Mouse (Mus musculus) heart, adult 2 months (tissue): ENCODE data around the gene Scrn3. TPM values are rescaled to one million over a fixed set of nuclear protein-coding genes. Genes with fewer than 3 reads are reported as not detected.
A peak's percentile ranks its signal among the peaks of the same experiment; 100 is the strongest.

ENCODE experiments used
- DNase-seq, 2 experiments: peaks; one replicate each; pipeline ENCODE4 v3.0.0; 2021
- H3K27ac ChIP-seq: fragments of 200-600 bp; 2 replicates; pipeline ENCODE4 v1.8.1; 2022
- H3K27me3 ChIP-seq: fragments of 200-500 bp; 2 replicates; pipeline ENCODE4 v1.6.1; 2012; ENCODE audit warnings: mild to moderate bottlenecking, low read length, inconsistent platforms, mixed read lengths; ENCODE audit not compliant: control insufficient read depth, insufficient read depth
- H3K36me3 ChIP-seq: fragments of 200-500 bp; 2 replicates; pipeline ENCODE4 v1.6.1; 2012; ENCODE audit warnings: low read length, inconsistent platforms; ENCODE audit not compliant: control insufficient read depth, insufficient read depth
- H3K4me1 ChIP-seq: fragments of 200-500 bp; 2 replicates; pipeline ENCODE4 v1.6.1; 2011; ENCODE audit warnings: low read length; ENCODE audit not compliant: control insufficient read depth, insufficient read depth
- H3K4me3 ChIP-seq: fragments of 200-600 bp; 2 replicates; pipeline ENCODE4 v1.8.1; 2022
- H3K79me2 ChIP-seq: fragments of 200-500 bp; replicated peaks from 2 replicates; pipeline ENCODE4 v1.6.1; 2012; ENCODE audit warnings: mild to moderate bottlenecking, inconsistent platforms, low read length, moderate library complexity, mixed read lengths; ENCODE audit not compliant: control insufficient read depth, insufficient read depth
- H3K9ac ChIP-seq: fragments of 200-500 bp; 2 replicates; pipeline ENCODE4 v1.6.1; 2012; ENCODE audit warnings: low read depth, mild to moderate bottlenecking, control low read depth, inconsistent platforms, low read length, mixed read lengths
- CTCF ChIP-seq: fragments of 200-600 bp; IDR thresholded peaks from 2 replicates; pipeline ENCODE4 v1.8.1; 2022; ENCODE audit warnings: antibody characterized with exemption, mild to moderate bottlenecking, moderate library complexity
- EP300 ChIP-seq: fragments of 200-500 bp; IDR thresholded peaks from 2 replicates; pipeline ENCODE4 v1.6.1; 2011; ENCODE audit warnings: low read depth, low read length, control low read depth; ENCODE audit not compliant: insufficient read depth
- POLR2A ChIP-seq: fragments of 200-500 bp; IDR thresholded peaks from 2 replicates; pipeline ENCODE4 v1.6.1; 2011; ENCODE audit warnings: mild to moderate bottlenecking, low read depth, low read length, control low read depth; ENCODE audit not compliant: insufficient read depth
- WGBS: fragments of 180-500 bp; shearing (Covaris S2); methylation state at CpG from one replicate; pipeline ENCODE4 v1.1.7; 2018; 5-methylcytosine and 5-hydroxymethylcytosine counted together
- intact Hi-C: fragments of 180-260 bp; cut with DNase I; formaldehyde crosslinking; loops from one replicate; pipeline ENCODE4 v1.15.1; 2025
- polyA plus RNA-seq: library from polyadenylated mRNA; depleted of rRNA; stranded (reverse); fragments of >200 nt; gene quantifications from 2 replicates; pipeline ENCODE4 v1.2.3, GENCODE M21; 2012
- total RNA-seq, 2 experiments: library from RNA; stranded (reverse); gene quantifications; 2 replicates each; pipeline ENCODE4 v1.2.3; 2021

Scrn3 gene
- total and polyA plus RNA-seq, 3 experiments, result 11.4 to 27.8 (median 24.0) TPM

- no peaks in the 10 kb centered on the region for H3K79me2 ChIP-seq
- no peak overlapping the region for H3K9ac ChIP-seq
- no peaks in the 10 kb centered on the region for H3K36me3 ChIP-seq
- no peaks in the 10 kb centered on the region; the same call in 1 of the 2 replicates for H3K4me1 ChIP-seq
- TF ChIP-seq CTCF, result no peak
- no peak for TF ChIP-seq POLR2A
- no peak for TF ChIP-seq EP300
- DNase-seq, result no peak
- H3K4me3 ChIP-seq, result no peak overlapping the region
- H3K27ac ChIP-seq, result no peak overlapping the region
- intact Hi-C loops, result no loop called here
- no peaks in the 10 kb centered on the region for H3K27me3 ChIP-seq
- WGBS, result 79% methylated on average over 6 of the region's 6 CpGs
Observed at GRCm38 (mm10) chr2:73348221-73348620, 35.8 kb downstream of the Scrn3 start.

- no peaks in the 10 kb centered on the region; the same call in 1 of the 2 replicates for H3K4me1 ChIP-seq
- intact Hi-C loops, result no loop called here
- peak overlapping the region; percentile 28 for H3K27ac ChIP-seq
- no peak for TF ChIP-seq POLR2A
- no peak for TF ChIP-seq CTCF
- no peak overlapping the region for H3K9ac ChIP-seq
- H3K27me3 ChIP-seq, result no peaks in the 10 kb centered on the region
- H3K4me3 ChIP-seq, result no peak overlapping the region
- H3K79me2 ChIP-seq, result no peaks in the 10 kb centered on the region
- no peak for DNase-seq
- 57% methylated on average over 5 of the region's 5 CpGs for WGBS
- no peaks in the 10 kb centered on the region for H3K36me3 ChIP-seq
Observed at GRCm38 (mm10) chr2:73351496-73351895, 39.1 kb downstream of the Scrn3 start.

DNA sequence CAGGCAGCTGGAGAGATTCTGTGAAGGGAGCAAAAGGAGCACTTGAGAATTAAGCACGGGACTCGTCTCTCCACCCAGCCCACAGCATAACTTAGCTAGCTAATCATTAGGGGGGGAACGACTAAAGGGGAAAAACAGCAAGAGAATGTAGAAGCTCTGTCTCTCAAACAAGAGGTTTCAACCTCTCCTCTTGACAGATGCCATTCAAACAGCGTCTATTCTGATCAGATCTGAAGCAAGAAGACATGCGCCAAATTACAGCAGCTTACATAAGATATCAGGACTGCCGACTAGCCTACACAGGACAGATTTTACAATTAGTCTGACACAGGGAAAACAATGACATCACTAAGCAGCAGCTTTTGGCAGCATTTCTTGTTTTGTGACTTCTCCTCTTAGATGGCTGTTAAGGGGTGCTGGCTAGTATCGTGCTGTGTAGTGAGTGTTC is 39.5 kb downstream of the Scrn3 start:
- intact Hi-C loops, result no loop called here
- H3K27me3 ChIP-seq, result no peaks in the 10 kb centered on the region
- H3K36me3 ChIP-seq, result no peaks in the 10 kb centered on the region
- no peak overlapping the region for H3K4me3 ChIP-seq
- H3K79me2 ChIP-seq, result no peaks in the 10 kb centered on the region
- no peaks in the 10 kb centered on the region; the same call in 1 of the 2 replicates for H3K4me1 ChIP-seq
- 40% methylated on average over 7 of the region's 7 CpGs for WGBS
- peak in 1 of 2 experiments; percentile 12 for DNase-seq
- no peak overlapping the region for H3K9ac ChIP-seq
- H3K27ac ChIP-seq, result peak overlapping the region; percentile 28
- TF ChIP-seq POLR2A, result no peak
- no peak for TF ChIP-seq CTCF
- TF ChIP-seq EP300, result no peak

DNA sequence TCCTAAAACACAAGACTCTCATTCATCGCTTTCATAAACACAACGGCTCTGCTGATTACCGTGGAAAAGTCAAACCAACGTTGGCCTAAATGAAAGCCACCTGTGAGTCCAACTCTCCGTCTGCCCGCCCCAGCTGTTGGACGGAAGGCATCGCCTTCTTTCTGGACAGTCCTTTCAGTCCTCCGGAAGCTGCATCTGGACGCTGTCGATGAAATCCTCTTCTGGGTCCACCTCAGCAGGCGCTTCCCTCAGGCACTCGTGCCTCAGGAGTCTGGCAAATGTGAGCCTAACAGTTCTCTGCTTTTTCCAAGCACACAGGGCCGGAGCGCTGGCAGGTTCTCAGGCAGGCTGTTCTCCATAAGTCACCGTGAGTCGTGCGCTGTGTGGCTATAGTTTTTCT is 44.6 kb downstream of the Scrn3 start:
- Histone ChIP-seq H3K36me3 (no peaks in the 10 kb centered on the region), H3K4me1 (no peaks in the 10 kb centered on the region; the same call in 1 of the 2 replicates), H3K27ac (no peak overlapping the region), H3K27me3 (no peaks in the 10 kb centered on the region), H3K9ac (no peak overlapping the region), H3K4me3 (no peak overlapping the region), H3K79me2 (no peaks in the 10 kb centered on the region)
- DNase-seq, result no peak
- intact Hi-C loops, result no loop called here
- TF ChIP-seq POLR2A (no peak), EP300 (no peak), CTCF (no peak)
- WGBS, result 71% methylated on average over 18 of the region's 18 CpGs

DNA sequence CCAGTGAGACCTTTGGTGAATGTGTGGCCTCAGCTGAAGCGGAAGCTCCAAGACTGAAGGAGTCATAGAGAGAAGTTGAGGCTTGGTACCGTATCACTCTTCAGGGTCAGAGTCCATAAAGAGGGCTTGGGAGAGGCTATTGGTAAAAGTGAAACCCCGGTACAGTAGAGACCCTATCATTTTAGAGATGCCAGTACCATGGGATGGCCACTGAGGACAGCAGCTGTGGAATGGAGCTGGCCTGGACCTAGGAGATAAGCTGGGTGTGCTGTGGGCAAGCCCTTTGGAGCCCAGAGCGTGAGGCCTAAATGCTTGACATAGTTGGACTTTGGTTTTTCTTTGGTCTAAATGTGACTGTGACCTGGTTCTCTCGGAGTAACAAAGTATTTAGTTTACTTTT is 47.5 kb downstream of the Scrn3 start:
- TF ChIP-seq POLR2A (no peak), EP300 (no peak), CTCF (no peak)
- H3K79me2 ChIP-seq, result no peaks in the 10 kb centered on the region
- H3K4me1 ChIP-seq, result no peaks in the 10 kb centered on the region
- no peak overlapping the region for H3K4me3 ChIP-seq
- H3K36me3 ChIP-seq, result no peaks in the 10 kb centered on the region
- no peak overlapping the region for H3K9ac ChIP-seq
- 93% methylated on average over 5 of the region's 5 CpGs for WGBS
- DNase-seq, result no peak
- no peaks in the 10 kb centered on the region for H3K27me3 ChIP-seq
- no peak overlapping the region for H3K27ac ChIP-seq
- intact Hi-C loops, result no loop called here

DNA sequence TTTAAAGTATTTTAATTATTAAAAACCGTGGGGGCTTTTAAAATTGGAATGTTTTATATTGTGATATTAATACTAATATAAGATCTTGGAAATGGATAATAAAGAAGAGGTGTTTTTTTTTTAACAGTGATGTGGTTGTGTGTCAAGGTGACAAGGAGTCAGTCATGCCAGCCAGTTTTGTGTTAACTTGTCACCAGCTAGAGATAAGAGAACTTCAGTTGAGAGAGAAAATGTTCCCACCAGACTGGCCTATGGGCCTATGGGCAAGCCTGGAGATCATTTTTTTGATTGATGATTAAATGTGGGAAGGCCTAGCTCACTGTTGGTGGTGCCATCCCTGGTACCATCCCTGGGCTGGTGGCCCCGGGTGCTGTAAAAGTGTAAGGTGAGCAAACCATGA is 48.1 kb downstream of the Scrn3 start:
- no peaks in the 10 kb centered on the region for H3K4me1 ChIP-seq
- no peak overlapping the region for H3K27ac ChIP-seq
- TF ChIP-seq EP300, result no peak
- TF ChIP-seq POLR2A, result no peak
- TF ChIP-seq CTCF, result no peak
- H3K79me2 ChIP-seq, result no peaks in the 10 kb centered on the region
- WGBS, result 79% methylated on average over 2 of the region's 2 CpGs
- H3K9ac ChIP-seq, result no peak overlapping the region
- intact Hi-C loops, result no loop called here
- H3K4me3 ChIP-seq, result no peak overlapping the region
- no peaks in the 10 kb centered on the region for H3K36me3 ChIP-seq
- no peak for DNase-seq
- no peaks in the 10 kb centered on the region for H3K27me3 ChIP-seq
